Mouse (Mus musculus) embryonic facial prominence, embryonic 14.5 days (tissue): Measurements from ENCODE around the gene Hyal3. TPM values are rescaled to one million over a fixed set of nuclear protein-coding genes. Genes with fewer than 3 reads are reported as not detected.
A peak's percentile ranks its signal among the peaks of the same experiment; 100 is the strongest.
"Not testable (repeated sequence)": the region's sequence is repeated elsewhere in the genome, so short reads cannot be mapped to it uniquely, and the experiment has no call there.

ENCODE experiments used
- ATAC-seq: fragments of 200-750 bp; cut with Nextera tagmentation; 2 replicates; pipeline ENCODE4 v1.8.0; 2017; ENCODE audit warnings: low read depth, moderate number of reproducible peaks, moderate TSS enrichment
- DNase-seq: peaks from one replicate; pipeline ENCODE4 v3.0.0-alpha.2; 2015; ENCODE audit warnings: low spot score
- H3K27ac ChIP-seq: fragments of 300-500 bp; sonication (generic); replicated peaks from 2 replicates; pipeline ENCODE4 v1.5.1; 2014; ENCODE audit warnings: low read depth, mild to moderate bottlenecking, low read length, moderate library complexity
- H3K27me3 ChIP-seq: fragments of 300-500 bp; sonication (generic); replicated peaks from 2 replicates; pipeline ENCODE4 v1.6.1; 2014; ENCODE audit warnings: low read length; ENCODE audit not compliant: control insufficient read depth, insufficient read depth
- H3K36me3 ChIP-seq: fragments of 300-500 bp; sonication (generic); 2 replicates; pipeline ENCODE4 v1.6.1; 2014; ENCODE audit warnings: low read length, mixed read lengths; ENCODE audit not compliant: control insufficient read depth, insufficient read depth
- H3K4me1 ChIP-seq: fragments of 300-500 bp; sonication (generic); 2 replicates; pipeline ENCODE4 v1.6.1; 2014; ENCODE audit warnings: antibody characterized with exemption, low read length; ENCODE audit not compliant: control insufficient read depth, insufficient read depth
- H3K4me2 ChIP-seq: fragments of 300-500 bp; sonication (generic); 2 replicates; pipeline ENCODE4 v1.6.1; 2014; ENCODE audit warnings: low read depth, mild to moderate bottlenecking, low read length, moderate library complexity, mixed read lengths
- H3K4me3 ChIP-seq: fragments of 300-500 bp; sonication (generic); 2 replicates; pipeline ENCODE4 v1.5.1; 2014; ENCODE audit warnings: low read depth, mild to moderate bottlenecking, low read length
- H3K9ac ChIP-seq: fragments of 300-500 bp; sonication (generic); 2 replicates; pipeline ENCODE4 v1.6.1; 2014; ENCODE audit warnings: low read depth, mild to moderate bottlenecking, low read length, moderate library complexity, mixed read lengths
- H3K9me3 ChIP-seq: fragments of 300-500 bp; sonication (generic); 2 replicates; pipeline ENCODE4 v1.6.1; 2016; ENCODE audit warnings: low read length; ENCODE audit not compliant: control insufficient read depth
- WGBS: fragments of 180-500 bp; shearing (Covaris S2); extraction: QIAGEN DNeasy Blood & Tissue Kit; methylation state at CpG from one replicate; pipeline ENCODE4 v1.1.7; 2014; 5-methylcytosine and 5-hydroxymethylcytosine counted together
- polyA plus RNA-seq: library from polyadenylated mRNA; unstranded; fragments of >200 nt; fragmentation: Nextera tagmentation; extraction: Ambion mirVana; gene quantifications from 2 replicates; pipeline ENCODE4 v1.2.1, GENCODE M21; 2014

Gene Hyal3
- polyA plus RNA-seq, 1 experiment from 2014 or later = 1.2 TPM

DNA sequence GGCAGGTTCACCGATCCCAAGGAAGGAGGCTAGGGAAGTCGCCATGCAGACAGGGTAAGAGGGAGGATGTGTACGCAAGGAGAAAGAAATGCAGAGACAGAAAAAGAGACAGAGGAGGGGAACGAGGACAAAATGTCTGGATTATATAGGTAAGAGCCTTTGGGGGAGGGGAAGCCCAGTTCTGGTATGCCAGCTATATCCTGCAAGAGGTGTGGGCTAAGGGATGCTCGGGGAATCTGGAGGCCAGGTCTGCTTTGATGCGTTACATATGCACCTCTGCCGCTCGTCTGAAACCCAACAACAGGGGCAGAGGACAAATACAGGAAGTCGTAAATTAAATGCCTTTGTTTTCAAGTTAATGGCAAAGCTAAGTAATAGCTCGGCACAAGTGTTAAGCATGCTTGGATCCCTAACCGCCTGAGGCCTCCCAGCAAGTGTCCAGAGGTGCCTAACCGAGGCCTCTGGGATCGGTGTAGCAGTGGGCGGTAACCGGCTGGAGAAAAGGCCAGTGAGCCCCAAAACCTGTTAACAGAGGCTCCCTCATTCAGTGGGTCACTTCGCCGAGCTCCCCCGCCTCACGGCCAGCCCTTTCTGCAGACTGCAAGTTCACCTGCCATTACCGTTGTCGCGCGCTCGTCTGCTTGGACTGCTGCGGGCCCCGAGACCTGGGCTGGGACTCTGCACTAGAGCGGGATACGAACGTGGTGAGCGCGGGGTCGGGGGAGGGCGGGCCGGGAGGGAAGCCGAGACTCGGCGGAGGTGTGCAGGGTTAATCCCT, 26.9 kb upstream of the Hyal3 start:
- Histone ChIP-seq H3K4me3 (peak overlapping the region; percentile 83), H3K4me2 (peak overlapping the region; percentile 90), H3K36me3 (peaks cover 23% of the 10 kb centered on the region), H3K9me3 (no peaks in the 10 kb centered on the region), H3K9ac (peak overlapping the region; percentile 65), H3K4me1 (peaks cover 43% of the 10 kb centered on the region), H3K27ac (peak overlapping the region; percentile 66), H3K27me3 (no peaks in the 10 kb centered on the region)
- peak; percentile 39 for ATAC-seq
- DNase-seq = no peak
- WGBS = 5% methylated on average over 35 of the region's 37 CpGs

DNA sequence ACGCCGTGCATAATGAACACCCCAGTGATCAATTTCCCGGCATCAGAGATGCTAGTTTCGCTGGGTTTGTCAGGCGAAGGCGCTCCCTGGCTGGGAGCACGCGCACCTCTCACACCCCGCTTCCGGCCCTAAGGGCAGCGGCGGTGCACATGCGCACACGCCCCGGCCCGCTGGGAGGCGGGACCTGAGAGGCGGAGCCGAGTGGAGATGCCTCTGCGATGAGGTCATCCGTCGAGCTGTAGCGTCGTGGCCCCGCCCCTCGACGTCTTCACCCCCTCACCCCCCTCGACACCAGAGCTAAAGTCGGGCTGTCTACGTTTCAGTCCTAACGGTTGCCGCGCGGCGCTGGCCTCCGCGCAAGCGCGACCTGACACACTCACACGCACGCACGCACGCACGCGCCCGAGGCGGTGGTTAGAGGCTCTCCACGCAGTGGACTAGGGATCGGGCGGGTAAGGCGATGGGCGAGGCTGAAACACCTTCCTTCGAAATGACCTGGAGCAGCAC, 26.2 kb upstream of the Hyal3 start:
- peaks cover 29% of the 10 kb centered on the region for H3K36me3 ChIP-seq
- peak overlapping the region; percentile 92 for H3K9ac ChIP-seq
- H3K4me2 ChIP-seq = peak overlapping the region; percentile 90
- 0% methylated on average over 41 of the region's 53 CpGs for WGBS
- H3K9me3 ChIP-seq = no peaks in the 10 kb centered on the region
- ATAC-seq = peak; percentile 93
- H3K4me1 ChIP-seq = peaks cover 43% of the 10 kb centered on the region
- peak overlapping the region; percentile 98 for H3K27ac ChIP-seq
- peak; percentile 99 for DNase-seq
- H3K4me3 ChIP-seq = peak overlapping the region; percentile 83
- no peaks in the 10 kb centered on the region for H3K27me3 ChIP-seq

DNA sequence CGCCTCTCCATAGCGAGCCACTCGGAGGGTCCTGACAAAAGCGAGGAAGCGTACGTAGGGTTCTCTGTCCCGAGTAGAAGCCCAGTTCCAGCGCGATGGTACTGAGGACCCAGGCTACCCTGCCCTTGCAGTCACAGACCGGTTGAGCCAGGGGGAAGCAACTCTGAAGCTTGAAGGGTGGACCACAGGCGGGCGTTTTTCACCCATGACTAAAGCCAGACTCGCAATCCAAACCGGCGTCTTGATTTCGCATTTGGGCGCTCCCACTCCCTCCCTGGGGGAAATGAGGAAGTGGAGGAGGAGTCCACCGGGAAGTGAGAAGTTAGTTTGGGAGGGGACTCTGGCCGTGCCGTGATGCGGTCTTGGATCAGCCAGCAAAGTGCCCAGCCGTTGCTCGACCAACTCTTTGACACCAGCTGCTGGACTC, 25.6 kb upstream of the Hyal3 start:
- H3K4me2 ChIP-seq = peak overlapping the region; percentile 90
- no peak; the same call in 1 of the 2 replicates for ATAC-seq
- H3K27me3 ChIP-seq = no peaks in the 10 kb centered on the region
- DNase-seq = peak; percentile 81
- H3K4me3 ChIP-seq = peak overlapping the region; percentile 83
- H3K27ac ChIP-seq = peak overlapping the region; percentile 98
- H3K4me1 ChIP-seq = peaks cover 43% of the 10 kb centered on the region
- H3K36me3 ChIP-seq = peaks cover 36% of the 10 kb centered on the region
- WGBS = under 1% methylated on average over 23 of the region's 23 CpGs
- peak overlapping the region; percentile 92 for H3K9ac ChIP-seq
- no peaks in the 10 kb centered on the region for H3K9me3 ChIP-seq

DNA sequence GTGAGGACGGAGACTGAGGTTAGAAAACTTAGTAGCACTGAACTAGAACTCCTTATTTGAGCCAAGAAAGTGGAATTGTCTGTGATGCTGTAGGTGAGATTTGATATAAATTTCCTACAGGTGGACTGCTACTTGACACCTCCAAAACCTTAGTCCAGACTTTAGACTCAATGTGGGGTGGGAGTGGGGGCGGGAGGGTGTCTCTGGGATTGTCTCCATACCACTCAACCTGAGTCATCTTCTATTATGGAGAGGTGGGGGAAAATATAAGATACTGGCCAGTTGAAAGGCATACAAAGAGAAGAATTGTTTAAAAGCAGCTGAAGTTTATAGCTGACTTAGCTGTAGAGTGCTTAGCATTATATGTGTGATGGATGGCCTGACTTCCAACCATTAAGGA, 24.9 kb upstream of the Hyal3 start:
- H3K4me3 ChIP-seq = peak overlapping the region; percentile 83
- WGBS = 42% methylated on average over 2 of the region's 2 CpGs
- H3K9ac ChIP-seq = peak overlapping the region; percentile 92
- no peaks in the 10 kb centered on the region for H3K27me3 ChIP-seq
- H3K9me3 ChIP-seq = no peaks in the 10 kb centered on the region
- peak overlapping the region; percentile 90 for H3K4me2 ChIP-seq
- peaks cover 42% of the 10 kb centered on the region for H3K36me3 ChIP-seq
- H3K4me1 ChIP-seq = peaks cover 43% of the 10 kb centered on the region
- DNase-seq = no peak
- H3K27ac ChIP-seq = peak overlapping the region; percentile 98
- no peak for ATAC-seq

DNA sequence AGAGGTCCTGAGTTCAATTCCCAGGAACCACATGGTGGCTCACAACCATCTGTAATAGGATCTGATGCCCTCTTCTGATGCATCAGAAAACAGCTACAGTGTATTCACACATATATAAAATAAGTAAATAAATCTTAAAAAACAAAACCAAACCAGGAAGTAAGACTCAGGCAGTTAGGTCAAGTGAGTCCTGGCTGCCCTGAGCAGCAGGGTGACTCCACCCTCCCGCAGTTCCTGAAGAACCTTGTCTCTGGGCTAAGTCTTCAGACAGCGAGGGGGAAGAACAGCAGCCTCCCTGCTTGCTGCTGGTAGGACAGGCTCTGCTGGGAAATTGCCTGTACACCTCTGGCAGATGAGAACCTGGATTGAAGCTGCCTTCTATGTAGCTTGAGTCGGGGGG, 24.3 kb upstream of the Hyal3 start:
- H3K4me3 ChIP-seq = peak overlapping the region; percentile 83
- H3K9ac ChIP-seq = peak overlapping the region; percentile 92; the same call in 1 of the 2 replicates
- WGBS = 69% methylated on average over 3 of the region's 3 CpGs

DNA sequence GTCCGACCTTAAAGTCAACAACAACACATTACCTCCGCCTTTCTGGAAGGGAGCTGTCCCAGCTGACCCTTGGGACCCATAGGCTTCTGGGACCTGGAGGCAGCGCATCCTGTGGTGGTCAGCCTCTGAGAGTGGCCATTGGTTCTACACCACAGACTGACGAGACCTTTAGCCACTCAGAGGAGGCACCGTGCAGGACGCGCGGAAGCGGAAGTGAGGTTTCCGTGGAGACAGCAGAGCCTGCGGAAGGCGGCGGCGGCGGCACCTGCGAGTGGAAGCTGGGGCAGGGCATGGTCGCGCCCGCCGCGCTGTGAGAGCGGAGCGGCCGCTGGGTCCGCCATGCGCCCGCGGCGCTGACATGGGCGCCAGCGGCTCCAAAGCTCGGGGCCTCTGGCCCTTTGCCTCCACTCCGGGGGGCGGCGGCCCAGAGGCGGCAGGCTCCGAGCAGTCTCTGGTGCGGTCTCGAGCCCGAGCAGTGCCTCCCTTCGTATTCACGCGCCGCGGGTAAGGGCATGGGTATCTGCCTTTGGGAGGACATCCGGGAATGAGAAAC, 17.5 kb upstream of the Hyal3 start, which contains the start of gene Tusc2:
TSS of gene Tusc2 (plus strand) at position 227 of the 553 bp plus-strand sequence.
- ATAC-seq (peak; percentile 96), DNase-seq (peak; percentile 97)
- no peaks in the 10 kb centered on the region for H3K9me3 ChIP-seq
- H3K4me3 ChIP-seq = peak within 1 kb of the TSS; percentile 83
- 0% methylated on average over 26 of the region's 46 CpGs for WGBS
- peak within 1 kb of the TSS; percentile 84 for H3K4me2 ChIP-seq
- peak within 1 kb of the TSS; percentile 35; the same call in 1 of the 2 replicates for H3K27ac ChIP-seq
- H3K36me3 ChIP-seq = peaks cover 65% of the 10 kb centered on the region
- H3K9ac ChIP-seq = peak within 1 kb of the TSS; percentile 83
- no peaks in the 10 kb centered on the region for H3K27me3 ChIP-seq
- H3K4me1 ChIP-seq = peaks cover 17% of the 10 kb centered on the region

More for the DNA sequence above, 24.3 kb upstream of the Hyal3 start:
- H3K27ac ChIP-seq = no peak overlapping the region
- no peaks in the 10 kb centered on the region for H3K9me3 ChIP-seq
- peak overlapping the region; percentile 90 for H3K4me2 ChIP-seq
- ATAC-seq (no peak), DNase-seq (no peak)
- peaks cover 37% of the 10 kb centered on the region for H3K4me1 ChIP-seq
- no peaks in the 10 kb centered on the region for H3K27me3 ChIP-seq
- H3K36me3 ChIP-seq = peaks cover 49% of the 10 kb centered on the region

DNA sequence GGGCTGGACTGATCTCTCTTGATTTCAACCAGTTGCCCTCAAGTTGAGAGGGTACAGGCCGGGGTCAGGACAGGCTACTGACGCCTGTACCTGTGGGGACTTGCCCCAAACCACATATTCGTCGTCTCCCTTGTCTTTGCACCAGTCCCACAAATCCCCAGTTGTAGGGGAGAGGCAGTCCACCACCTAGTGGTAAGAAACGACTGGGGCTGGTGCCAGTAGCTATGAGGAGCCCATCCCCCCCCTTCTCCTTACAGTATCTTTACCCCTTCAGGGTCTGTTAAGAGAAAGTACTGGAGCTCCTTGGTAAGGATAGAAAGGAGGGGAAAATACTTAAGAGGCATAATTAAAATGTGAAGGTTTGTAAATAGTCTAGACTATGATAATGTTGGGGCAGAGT, 15.1 kb upstream of the Hyal3 start:
- not testable (repeated sequence) for H3K27me3 ChIP-seq, ATAC-seq, H3K9ac ChIP-seq, H3K9me3 ChIP-seq, H3K27ac ChIP-seq, DNase-seq
- WGBS = 46% methylated on average over 5 of the region's 5 CpGs
- peaks cover 25% of the 10 kb centered on the region for H3K4me1 ChIP-seq
- H3K36me3 ChIP-seq = peaks cover 42% of the 10 kb centered on the region
- peak overlapping the region; percentile 10; the same call in 1 of the 2 replicates for H3K4me2 ChIP-seq
- 0 out of 2 replicates have a peak overlapping the region, but pooled peaks have one; percentile 1 for H3K4me3 ChIP-seq

DNA sequence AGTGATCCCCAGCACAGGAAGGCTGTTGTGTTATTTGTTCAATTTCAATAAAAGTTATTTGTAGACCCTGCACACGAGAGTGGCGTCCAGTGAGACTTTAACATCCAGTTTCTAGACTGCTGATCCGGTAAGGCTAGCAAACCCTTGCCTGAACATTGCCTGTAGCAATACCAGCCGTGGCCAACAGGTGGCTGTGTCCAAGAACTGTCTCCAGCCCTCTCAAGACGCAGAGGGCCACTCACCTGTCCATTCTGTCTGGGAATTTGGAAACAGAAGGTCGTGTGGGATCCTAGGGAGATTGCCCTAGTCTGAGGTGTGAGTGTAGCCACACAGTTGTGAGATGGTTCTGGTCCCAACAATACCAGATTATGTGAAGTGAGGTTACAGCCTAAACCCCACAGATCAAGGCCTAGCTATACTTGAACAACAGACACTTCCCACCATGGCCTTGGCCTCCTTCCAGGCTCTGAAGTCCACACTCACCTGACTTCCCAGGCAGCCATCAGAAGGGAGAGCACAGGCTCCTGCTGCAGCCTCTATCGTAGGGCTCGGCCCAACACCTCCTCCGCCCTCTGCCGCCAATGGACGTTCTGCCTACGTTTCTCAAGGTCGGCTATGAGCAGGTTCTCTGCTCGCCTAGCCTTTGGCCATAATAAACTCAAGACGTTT, 14.4 kb upstream of the Hyal3 start:
- H3K4me1 ChIP-seq = peaks cover 32% of the 10 kb centered on the region
- H3K27me3 ChIP-seq = no peaks in the 10 kb centered on the region
- 59% methylated on average over 15 of the region's 15 CpGs for WGBS
- peak overlapping the region; percentile 10; the same call in 1 of the 2 replicates for H3K4me2 ChIP-seq
- no peak overlapping the region for H3K9ac ChIP-seq
- H3K4me3 ChIP-seq = 0 out of 2 replicates have a peak overlapping the region, but pooled peaks have one; percentile 1
- H3K9me3 ChIP-seq = no peaks in the 10 kb centered on the region
- peaks cover 42% of the 10 kb centered on the region for H3K36me3 ChIP-seq
- DNase-seq (peak; percentile 73), ATAC-seq (no peak)
- H3K27ac ChIP-seq = no peak overlapping the region; the same call in 1 of the 2 replicates
